Mouse (Mus musculus) limb, embryonic 13.5 days (tissue): ENCODE results near the gene Olfr9. TPM values are rescaled to one million over a fixed set of nuclear protein-coding genes. Genes with fewer than 3 reads are reported as not detected.
"Not testable (repeated sequence)": the region's sequence is repeated elsewhere in the genome, so short reads cannot be mapped to it uniquely, and the experiment has no call there.

Experiments used
- ATAC-seq: fragments of 200-750 bp; cut with Nextera tagmentation; 2 replicates; pipeline ENCODE4 v1.8.0; 2017; ENCODE audit warnings: low read depth, moderate number of reproducible peaks, moderate TSS enrichment; ENCODE audit not compliant: low FRiP score
- H3K27ac ChIP-seq: fragments of 300-500 bp; sonication (generic); 2 replicates; pipeline ENCODE4 v1.5.1; 2015; ENCODE audit warnings: inconsistent platforms, mild to moderate bottlenecking, moderate library complexity
- H3K27me3 ChIP-seq: fragments of 300-500 bp; sonication (generic); 2 replicates; pipeline ENCODE4 v1.6.1; 2015; ENCODE audit warnings: mild to moderate bottlenecking, inconsistent platforms
- H3K36me3 ChIP-seq: fragments of 300-500 bp; sonication (generic); 2 replicates; pipeline ENCODE4 v1.6.1; 2015; ENCODE audit warnings: inconsistent platforms, mild to moderate bottlenecking, moderate library complexity
- H3K4me1 ChIP-seq: fragments of 300-500 bp; sonication (generic); 2 replicates; pipeline ENCODE4 v1.6.1; 2015; ENCODE audit warnings: inconsistent platforms
- H3K4me2 ChIP-seq: fragments of 300-500 bp; sonication (generic); replicated peaks from 2 replicates; pipeline ENCODE4 v1.6.1; 2015; ENCODE audit warnings: inconsistent platforms, mild to moderate bottlenecking, moderate library complexity
- H3K4me3 ChIP-seq: fragments of 300-500 bp; sonication (generic); 2 replicates; pipeline ENCODE4 v1.5.1; 2015; ENCODE audit warnings: moderate library complexity, mild to moderate bottlenecking, inconsistent platforms
- H3K9ac ChIP-seq: fragments of 300-500 bp; sonication (generic); 2 replicates; pipeline ENCODE4 v1.6.1; 2015; ENCODE audit warnings: mild to moderate bottlenecking, inconsistent platforms
- H3K9me3 ChIP-seq: fragments of 300-500 bp; sonication (generic); 2 replicates; pipeline ENCODE4 v1.6.1; 2016; ENCODE audit warnings: inconsistent platforms
- WGBS: fragments of 180-500 bp; shearing (Covaris S2); methylation state at CpG from one replicate; pipeline ENCODE4 v1.1.7; 2015; 5-methylcytosine and 5-hydroxymethylcytosine counted together
- polyA plus RNA-seq: library from polyadenylated mRNA; unstranded; fragments of >200 nt; fragmentation: Nextera tagmentation; extraction: Ambion mirVana; gene quantifications from 2 replicates; pipeline ENCODE4 v1.2.1, GENCODE M21; 2015

Gene Olfr9
- polyA plus RNA-seq, 1 experiment from 2014 or later, result not detected

- ATAC-seq, result no peak
- WGBS, result 75% methylated on average over 4 of the region's 4 CpGs
- Histone ChIP-seq H3K27me3 (no peaks in the 10 kb centered on the region), H3K4me3 (no peak overlapping the region), H3K9ac (no peak overlapping the region), H3K4me2 (no peak overlapping the region), H3K9me3 (no peaks in the 10 kb centered on the region), H3K36me3 (no peaks in the 10 kb centered on the region), H3K4me1 (peaks cover 4% of the 10 kb centered on the region), H3K27ac (no peak overlapping the region)
Measured at GRCm38 (mm10) chr10:128972841-128973240, 16.4 kb upstream of the Olfr9 start.

GRCm38 (mm10) chr10:128976395-128976794, 12.8 kb upstream of the Olfr9 start:
- no peaks in the 10 kb centered on the region for H3K36me3 ChIP-seq
- H3K27me3 ChIP-seq, result no peaks in the 10 kb centered on the region
- no peak overlapping the region for H3K4me2 ChIP-seq
- ATAC-seq, result no peak
- H3K9me3 ChIP-seq, result no peaks in the 10 kb centered on the region
- H3K4me1 ChIP-seq, result peaks cover 10% of the 10 kb centered on the region
- H3K9ac ChIP-seq, result no peak overlapping the region
- H3K27ac ChIP-seq, result no peak overlapping the region
- 62% methylated on average over 3 of the region's 3 CpGs for WGBS
- H3K4me3 ChIP-seq, result no peak overlapping the region

- Histone ChIP-seq H3K27ac (no peak overlapping the region), H3K9me3 (no peaks in the 10 kb centered on the region), H3K36me3 (no peaks in the 10 kb centered on the region), H3K4me2 (peak overlapping the region; percentile 27; the same call in 1 of the 2 replicates), H3K27me3 (no peaks in the 10 kb centered on the region), H3K9ac (no peak overlapping the region), H3K4me1 (peaks cover 10% of the 10 kb centered on the region), H3K4me3 (no peak overlapping the region)
- peak; percentile 71 for ATAC-seq
- WGBS, result 18% methylated on average over 9 of the region's 9 CpGs
Measured at GRCm38 (mm10) chr10:128977522-128978114, 11.6 kb upstream of the Olfr9 start.

GRCm38 (mm10) chr10:128980644-128981365, 8.4 kb upstream of the Olfr9 start:
- no peaks in the 10 kb centered on the region for H3K36me3 ChIP-seq
- no peak overlapping the region for H3K9ac ChIP-seq
- H3K4me1 ChIP-seq, result peaks cover 10% of the 10 kb centered on the region
- H3K4me2 ChIP-seq, result no peak overlapping the region
- 70% methylated on average over 3 of the region's 3 CpGs for WGBS
- ATAC-seq, result no peak
- no peaks in the 10 kb centered on the region for H3K27me3 ChIP-seq
- no peak overlapping the region for H3K4me3 ChIP-seq
- no peaks in the 10 kb centered on the region for H3K9me3 ChIP-seq
- H3K27ac ChIP-seq, result no peak overlapping the region

- ATAC-seq, H3K9ac ChIP-seq, H3K9me3 ChIP-seq, H3K4me3 ChIP-seq, H3K36me3 ChIP-seq, H3K27me3 ChIP-seq, H3K27ac ChIP-seq, H3K4me2 ChIP-seq, H3K4me1 ChIP-seq: not testable (repeated sequence)
- 60% methylated on average over 7 of the region's 10 CpGs for WGBS
Measured at GRCm38 (mm10) chr10:128990129-128990850, 1.1 kb downstream of the Olfr9 start.

GRCm38 (mm10) chr10:128990994-128991393, 1.8 kb downstream of the Olfr9 start:
- Histone ChIP-seq H3K4me3 (no peak overlapping the region), H3K36me3 (no peaks in the 10 kb centered on the region), H3K4me2 (no peak overlapping the region), H3K27me3 (no peaks in the 10 kb centered on the region), H3K9ac (no peak overlapping the region), H3K27ac (no peak overlapping the region), H3K9me3 (no peaks in the 10 kb centered on the region), H3K4me1 (no peaks in the 10 kb centered on the region)
- no peak for ATAC-seq

GRCm38 (mm10) chr10:128995796-128996195, 6.6 kb downstream of the Olfr9 start:
- H3K27ac ChIP-seq, result no peak overlapping the region
- no peaks in the 10 kb centered on the region for H3K4me1 ChIP-seq
- H3K9me3 ChIP-seq, result no peaks in the 10 kb centered on the region
- no peak for ATAC-seq
- H3K36me3 ChIP-seq, result no peaks in the 10 kb centered on the region
- no peaks in the 10 kb centered on the region for H3K27me3 ChIP-seq
- no peak overlapping the region for H3K4me3 ChIP-seq
- WGBS, result 91% methylated on average over 1 of the region's 1 CpGs
- H3K9ac ChIP-seq, result no peak overlapping the region
- no peak overlapping the region for H3K4me2 ChIP-seq

- Histone ChIP-seq H3K27ac (no peak overlapping the region), H3K4me2 (no peak overlapping the region), H3K4me1 (no peaks in the 10 kb centered on the region), H3K9ac (no peak overlapping the region), H3K9me3 (no peaks in the 10 kb centered on the region), H3K36me3 (no peaks in the 10 kb centered on the region), H3K4me3 (no peak overlapping the region), H3K27me3 (no peaks in the 10 kb centered on the region)
- ATAC-seq, result no peak
- WGBS, result 76% methylated on average over 4 of the region's 4 CpGs
Measured at GRCm38 (mm10) chr10:128996523-128997040, 7.4 kb downstream of the Olfr9 start.

- no peaks in the 10 kb centered on the region for H3K27me3 ChIP-seq
- WGBS, result 78% methylated on average over 14 of the region's 14 CpGs
- ATAC-seq, result no peak
- H3K4me3 ChIP-seq, result no peak overlapping the region
- H3K9ac ChIP-seq, result no peak overlapping the region
- no peak overlapping the region for H3K27ac ChIP-seq
- H3K36me3 ChIP-seq, result no peaks in the 10 kb centered on the region
- H3K4me1 ChIP-seq, result no peaks in the 10 kb centered on the region
- H3K9me3 ChIP-seq, result peaks cover 8% of the 10 kb centered on the region; the same call in 1 of the 2 replicates
- H3K4me2 ChIP-seq, result no peak overlapping the region
Measured at GRCm38 (mm10) chr10:129004032-129004920, 15.0 kb downstream of the Olfr9 start.

- H3K4me2 ChIP-seq, result no peak within 1 kb of the TSS
- H3K36me3 ChIP-seq, result no peaks in the 10 kb centered on the region
- 64% methylated on average over 2 of the region's 2 CpGs for WGBS
- H3K9me3 ChIP-seq, result peaks cover 8% of the 10 kb centered on the region; the same call in 1 of the 2 replicates
- no peak for ATAC-seq
- H3K4me1 ChIP-seq, result no peaks in the 10 kb centered on the region
- no peaks in the 10 kb centered on the region for H3K27me3 ChIP-seq
- no peak within 1 kb of the TSS for H3K9ac ChIP-seq
- no peak within 1 kb of the TSS for H3K4me3 ChIP-seq
- H3K27ac ChIP-seq, result no peak within 1 kb of the TSS
Measured at GRCm38 (mm10) chr10:129010288-129010841, 21.1 kb downstream of the Olfr9 start, which contains the start of gene Olfr763. Olfr763 (plus strand) TSS chr10:129010791.

GRCm38 (mm10) chr10:129011511-129011910, 22.3 kb downstream of the Olfr9 start:
- not testable (repeated sequence) for H3K9me3 ChIP-seq, H3K27ac ChIP-seq, H3K4me1 ChIP-seq, H3K27me3 ChIP-seq, H3K36me3 ChIP-seq, H3K9ac ChIP-seq, H3K4me2 ChIP-seq, H3K4me3 ChIP-seq, ATAC-seq
- 81% methylated on average over 2 of the region's 5 CpGs for WGBS
